Mouse (Mus musculus) embryonic facial prominence, embryonic 11.5 days (tissue): Measurements from ENCODE around the gene Sytl2. TPM values are rescaled to one million over a fixed set of nuclear protein-coding genes. Genes with fewer than 3 reads are reported as not detected.
A peak's percentile ranks its signal among the peaks of the same experiment; 100 is the strongest.

Experiments used
- ATAC-seq: fragments of 200-750 bp; cut with Nextera tagmentation; replicated peaks from 2 replicates; pipeline ENCODE4 v1.8.0; 2017; ENCODE audit warnings: low read depth; ENCODE audit not compliant: insufficient number of reproducible peaks, low FRiP score, low TSS enrichment
- DNase-seq: peaks from one replicate; pipeline ENCODE4 v3.0.0-alpha.2; 2015; ENCODE audit warnings: low spot score
- H3K27ac ChIP-seq: fragments of 300-500 bp; sonication (generic); replicated peaks from 2 replicates; pipeline ENCODE4 v1.5.1; 2014; ENCODE audit warnings: mild to moderate bottlenecking, low read depth, low read length, control low read depth
- H3K27me3 ChIP-seq: fragments of 300-500 bp; sonication (generic); 2 replicates; pipeline ENCODE4 v1.6.1; 2014; ENCODE audit warnings: mild to moderate bottlenecking, low read length, moderate library complexity, mixed read lengths; ENCODE audit not compliant: control insufficient read depth, insufficient read depth
- H3K36me3 ChIP-seq: fragments of 300-500 bp; sonication (generic); replicated peaks from 2 replicates; pipeline ENCODE4 v1.6.1; 2014; ENCODE audit warnings: low read depth, mild to moderate bottlenecking, low read length, moderate library complexity, mixed read lengths; ENCODE audit not compliant: control insufficient read depth, insufficient read depth
- H3K4me1 ChIP-seq: fragments of 300-500 bp; sonication (generic); 2 replicates; pipeline ENCODE4 v1.6.1; 2014; ENCODE audit warnings: low read length, mixed read lengths; ENCODE audit not compliant: control insufficient read depth, insufficient read depth
- H3K4me2 ChIP-seq: fragments of 300-500 bp; sonication (generic); 2 replicates; pipeline ENCODE4 v1.6.1; 2014; ENCODE audit warnings: low read depth, mild to moderate bottlenecking, control low read depth, low read length, moderate library complexity
- H3K4me3 ChIP-seq: fragments of 300-500 bp; sonication (generic); 2 replicates; pipeline ENCODE4 v1.5.1; 2014; ENCODE audit warnings: low read depth, low read length, control low read depth
- H3K9ac ChIP-seq: fragments of 300-500 bp; sonication (generic); replicated peaks from 2 replicates; pipeline ENCODE4 v1.6.1; 2014; ENCODE audit warnings: mild to moderate bottlenecking, control low read depth, low read length
- H3K9me3 ChIP-seq: fragments of 300-500 bp; sonication (generic); replicated peaks from 2 replicates; pipeline ENCODE4 v1.6.1; 2016; ENCODE audit warnings: mild to moderate bottlenecking, low read length, inconsistent platforms, mixed read lengths; ENCODE audit not compliant: control insufficient read depth
- WGBS: fragments of 180-500 bp; shearing (Covaris S2); extraction: QIAGEN DNeasy Blood & Tissue Kit; methylation state at CpG from one replicate; pipeline ENCODE4 v1.1.7; 2014; 5-methylcytosine and 5-hydroxymethylcytosine counted together
- polyA plus RNA-seq: library from polyadenylated mRNA; unstranded; fragments of >200 nt; fragmentation: Nextera tagmentation; extraction: Ambion mirVana; gene quantifications from 2 replicates; pipeline ENCODE4 v1.2.1, GENCODE M21; 2014

The Sytl2 gene
- polyA plus RNA-seq, 1 experiment from 2014 or later = 5.2 TPM

- no peak overlapping the region for H3K4me3 ChIP-seq
- 53% methylated on average over 4 of the region's 4 CpGs for WGBS
- ATAC-seq = no peak
Measured at GRCm38 (mm10) chr7:90395073-90395472, 93.0 kb downstream of the Sytl2 start.

GRCm38 (mm10) chr7:90395928-90396327 is 93.9 kb downstream of the Sytl2 start:
- no peak overlapping the region for H3K9ac ChIP-seq
- H3K4me1 ChIP-seq = no peaks in the 10 kb centered on the region
- H3K36me3 ChIP-seq = no peaks in the 10 kb centered on the region
- no peaks in the 10 kb centered on the region for H3K9me3 ChIP-seq
- ATAC-seq = no peak
- WGBS = 78% methylated on average over 5 of the region's 5 CpGs
- H3K27ac ChIP-seq = no peak overlapping the region
- DNase-seq = no peak
- H3K4me3 ChIP-seq = no peak overlapping the region
- no peak overlapping the region for H3K4me2 ChIP-seq
- H3K27me3 ChIP-seq = no peaks in the 10 kb centered on the region

More at GRCm38 (mm10) chr7:90395073-90395472, 93.0 kb downstream of the Sytl2 start:
- Histone ChIP-seq H3K27me3 (no peaks in the 10 kb centered on the region), H3K9ac (no peak overlapping the region), H3K36me3 (no peaks in the 10 kb centered on the region), H3K9me3 (no peaks in the 10 kb centered on the region), H3K4me1 (no peaks in the 10 kb centered on the region), H3K4me2 (no peak overlapping the region), H3K27ac (no peak overlapping the region)
- no peak for DNase-seq

- Histone ChIP-seq H3K27ac (no peak overlapping the region), H3K9me3 (no peaks in the 10 kb centered on the region), H3K36me3 (no peaks in the 10 kb centered on the region), H3K4me1 (no peaks in the 10 kb centered on the region), H3K9ac (no peak overlapping the region), H3K27me3 (no peaks in the 10 kb centered on the region), H3K4me3 (no peak overlapping the region), H3K4me2 (no peak overlapping the region)
- ATAC-seq = no peak
- 57% methylated on average over 3 of the region's 3 CpGs for WGBS
- peak; percentile 77 for DNase-seq
Measured at GRCm38 (mm10) chr7:90409934-90410333, 107.9 kb downstream of the Sytl2 start.

GRCm38 (mm10) chr7:90426020-90427001 is 124.3 kb downstream of the Sytl2 start, which contains the start of gene Ccdc89:
Ccdc89 (plus strand) TSS chr7:90426577.
- Histone ChIP-seq H3K27ac (no peak within 1 kb of the TSS), H3K9ac (peak within 1 kb of the TSS; percentile 56), H3K4me2 (peak within 1 kb of the TSS; percentile 54), H3K27me3 (no peaks in the 10 kb centered on the region), H3K36me3 (no peaks in the 10 kb centered on the region), H3K4me1 (no peaks in the 10 kb centered on the region), H3K4me3 (peak within 1 kb of the TSS; percentile 27), H3K9me3 (no peaks in the 10 kb centered on the region)
- ATAC-seq (peak; percentile 100), DNase-seq (peak; percentile 91)
- WGBS = 23% methylated on average over 29 of the region's 29 CpGs

- no peak overlapping the region for H3K4me3 ChIP-seq
- no peak for DNase-seq
- peak overlapping the region; percentile 56 for H3K9ac ChIP-seq
- WGBS = 72% methylated on average over 9 of the region's 9 CpGs
- no peaks in the 10 kb centered on the region for H3K36me3 ChIP-seq
- H3K4me2 ChIP-seq = peak overlapping the region; percentile 54
- H3K4me1 ChIP-seq = no peaks in the 10 kb centered on the region
- no peaks in the 10 kb centered on the region for H3K9me3 ChIP-seq
- no peak for ATAC-seq
- H3K27me3 ChIP-seq = no peaks in the 10 kb centered on the region
- H3K27ac ChIP-seq = no peak overlapping the region
Measured at GRCm38 (mm10) chr7:90427006-90427405, 125.0 kb downstream of the Sytl2 start.

GRCm38 (mm10) chr7:90432221-90432620 is 130.2 kb downstream of the Sytl2 start:
- Histone ChIP-seq H3K9ac (no peak overlapping the region), H3K4me2 (no peak overlapping the region), H3K4me1 (no peaks in the 10 kb centered on the region), H3K36me3 (no peaks in the 10 kb centered on the region), H3K4me3 (no peak overlapping the region), H3K27ac (no peak overlapping the region), H3K9me3 (no peaks in the 10 kb centered on the region), H3K27me3 (no peaks in the 10 kb centered on the region)
- no peak for DNase-seq
- ATAC-seq = no peak

GRCm38 (mm10) chr7:90440044-90440443 is 138.0 kb downstream of the Sytl2 start:
- DNase-seq (no peak), ATAC-seq (no peak)
- 92% methylated on average over 4 of the region's 4 CpGs for WGBS
- Histone ChIP-seq H3K4me3 (no peak overlapping the region), H3K36me3 (no peaks in the 10 kb centered on the region), H3K4me1 (no peaks in the 10 kb centered on the region), H3K27me3 (no peaks in the 10 kb centered on the region), H3K27ac (no peak overlapping the region), H3K4me2 (no peak overlapping the region), H3K9me3 (no peaks in the 10 kb centered on the region), H3K9ac (no peak overlapping the region)

GRCm38 (mm10) chr7:90442070-90442469 is 140.0 kb downstream of the Sytl2 start:
- WGBS = 15% methylated on average over 4 of the region's 4 CpGs
- Histone ChIP-seq H3K27ac (no peak overlapping the region), H3K9ac (peak overlapping the region; percentile 99), H3K36me3 (no peaks in the 10 kb centered on the region), H3K9me3 (no peaks in the 10 kb centered on the region), H3K4me1 (no peaks in the 10 kb centered on the region), H3K27me3 (no peaks in the 10 kb centered on the region), H3K4me3 (peak overlapping the region; percentile 97), H3K4me2 (peak overlapping the region; percentile 46)
- ATAC-seq = no peak
- peak; percentile 18 for DNase-seq
